Mouse (Mus musculus): ENCODE measurements around the gene Csrnp2. TPM values are rescaled to one million over a fixed set of nuclear protein-coding genes. Genes with fewer than 3 reads are reported as not detected.

The Csrnp2 gene
- polyA plus RNA-seq, 1 experiment from 2014 or later, result 46.5 TPM

GRCm38 (mm10) chr15:100452486-100452885 is 42.8 kb downstream of the Csrnp2 start:
- Histone ChIP-seq H3K27me3 (no peaks in the 10 kb centered on the region), H3K9me3 (no peaks in the 10 kb centered on the region), H3K27ac (replicated peaks) (no peak overlapping the region), H3K36me3 (no peaks in the 10 kb centered on the region), H3K4me1 (replicated peaks) (no peaks in the 10 kb centered on the region; the same call in 1 of the 2 replicates), H3K4me3 (no peak overlapping the region), H3K4me2 (no peak overlapping the region), H3K9ac (no peak overlapping the region)
- no peak for ATAC-seq (ENCODE audit: low FRiP score, low read depth)
- WGBS, result 78% methylated on average over 11 of the region's 11 CpGs

- no peak overlapping the region for H3K4me2 ChIP-seq
- H3K9me3 ChIP-seq, result no peaks in the 10 kb centered on the region
- no peaks in the 10 kb centered on the region for H3K36me3 ChIP-seq
- no peaks in the 10 kb centered on the region for H3K27me3 ChIP-seq
- no peak overlapping the region for H3K9ac ChIP-seq
- ATAC-seq (ENCODE audit: low FRiP score, low read depth), result no peak
- 55% methylated on average over 16 of the region's 16 CpGs for WGBS
- no peak overlapping the region for H3K27ac ChIP-seq (replicated peaks)
- H3K4me3 ChIP-seq, result no peak overlapping the region
- H3K4me1 ChIP-seq (replicated peaks), result no peaks in the 10 kb centered on the region
These were observed 44.0 kb downstream of the Csrnp2 start for GRCm38 (mm10) chr15:100451245-100451644.

GRCm38 (mm10) chr15:100449495-100449894 is 45.8 kb downstream of the Csrnp2 start:
- Histone ChIP-seq H3K9ac (no peak overlapping the region), H3K9me3 (no peaks in the 10 kb centered on the region), H3K36me3 (no peaks in the 10 kb centered on the region), H3K27ac (replicated peaks) (no peak overlapping the region), H3K4me3 (no peak overlapping the region), H3K4me1 (replicated peaks) (peaks cover 1% of the 10 kb centered on the region; the same call in 1 of the 2 replicates), H3K4me2 (no peak overlapping the region), H3K27me3 (no peaks in the 10 kb centered on the region)
- no peak for ATAC-seq (ENCODE audit: low FRiP score, low read depth)
- 86% methylated on average over 3 of the region's 3 CpGs for WGBS

- Histone ChIP-seq H3K9ac (no peak overlapping the region), H3K9me3 (no peaks in the 10 kb centered on the region), H3K36me3 (no peaks in the 10 kb centered on the region), H3K4me1 (replicated peaks) (peaks cover 10% of the 10 kb centered on the region), H3K4me2 (no peak overlapping the region), H3K27ac (replicated peaks) (no peak overlapping the region), H3K27me3 (no peaks in the 10 kb centered on the region), H3K4me3 (no peak overlapping the region)
- no peak for ATAC-seq (ENCODE audit: low FRiP score, low read depth)
- 72% methylated on average over 4 of the region's 4 CpGs for WGBS
These were observed 46.7 kb downstream of the Csrnp2 start for GRCm38 (mm10) chr15:100448572-100448971.

DNA sequence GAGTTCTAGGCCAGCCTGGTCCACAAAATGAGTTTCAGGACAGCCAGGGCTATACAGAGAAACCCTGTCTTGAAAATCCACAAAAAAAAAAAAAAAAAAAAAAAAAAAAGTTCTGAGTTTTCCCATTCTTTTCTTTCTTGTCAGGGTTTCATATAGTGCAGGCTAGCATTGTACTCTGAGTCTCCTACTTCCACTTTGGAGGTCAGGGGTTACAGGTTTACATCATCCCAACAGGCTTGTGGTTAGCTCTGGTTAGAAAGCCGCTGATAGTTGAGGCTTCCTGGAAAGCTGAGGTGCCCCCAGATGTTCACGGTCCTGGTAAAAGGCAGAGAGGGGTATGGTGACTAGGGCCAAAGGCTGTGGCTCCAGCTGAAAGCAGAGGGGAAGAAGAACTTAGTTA is 48.4 kb downstream of the Csrnp2 start:
- 97% methylated on average over 2 of the region's 2 CpGs for WGBS
- Histone ChIP-seq H3K27me3 (no peaks in the 10 kb centered on the region), H3K4me3 (no peak overlapping the region), H3K4me1 (replicated peaks) (peaks cover 13% of the 10 kb centered on the region), H3K27ac (replicated peaks) (no peak overlapping the region), H3K9ac (no peak overlapping the region), H3K4me2 (no peak overlapping the region), H3K36me3 (no peaks in the 10 kb centered on the region), H3K9me3 (no peaks in the 10 kb centered on the region)
- ATAC-seq (ENCODE audit: low FRiP score, low read depth), result no peak

GRCm38 (mm10) chr15:100443126-100443922 is 52.0 kb downstream of the Csrnp2 start:
- WGBS, result 7% methylated on average over 20 of the region's 31 CpGs
- no peaks in the 10 kb centered on the region for H3K27me3 ChIP-seq
- H3K4me2 ChIP-seq, result peak overlapping the region; percentile 60
- H3K9me3 ChIP-seq, result no peaks in the 10 kb centered on the region
- H3K36me3 ChIP-seq, result no peaks in the 10 kb centered on the region
- peaks cover 13% of the 10 kb centered on the region for H3K4me1 ChIP-seq (replicated peaks)
- peak overlapping the region; percentile 35 for H3K4me3 ChIP-seq
- ATAC-seq (ENCODE audit: low FRiP score, low read depth), result peak; percentile 98
- peak overlapping the region; percentile 37 for H3K9ac ChIP-seq
- peak overlapping the region; percentile 84 for H3K27ac ChIP-seq (replicated peaks)

- H3K36me3 ChIP-seq, result no peaks in the 10 kb centered on the region
- no peak for ATAC-seq (ENCODE audit: low FRiP score, low read depth)
These were observed 58.8 kb downstream of the Csrnp2 start for GRCm38 (mm10) chr15:100436518-100436917.

GRCm38 (mm10) chr15:100436112-100436511 is 59.2 kb downstream of the Csrnp2 start:
- Histone ChIP-seq H3K9me3 (no peaks in the 10 kb centered on the region), H3K4me3 (no peak overlapping the region), H3K4me2 (no peak overlapping the region), H3K4me1 (replicated peaks) (no peaks in the 10 kb centered on the region), H3K36me3 (no peaks in the 10 kb centered on the region), H3K27ac (replicated peaks) (no peak overlapping the region), H3K9ac (no peak overlapping the region), H3K27me3 (no peaks in the 10 kb centered on the region)
- 88% methylated on average over 4 of the region's 4 CpGs for WGBS
- no peak for ATAC-seq (ENCODE audit: low FRiP score, low read depth)

More at GRCm38 (mm10) chr15:100436518-100436917, 58.8 kb downstream of the Csrnp2 start:
- no peak overlapping the region for H3K9ac ChIP-seq
- H3K4me2 ChIP-seq, result no peak overlapping the region
- H3K27me3 ChIP-seq, result no peaks in the 10 kb centered on the region
- H3K9me3 ChIP-seq, result no peaks in the 10 kb centered on the region
- no peak overlapping the region for H3K4me3 ChIP-seq
- WGBS, result 68% methylated on average over 10 of the region's 10 CpGs
- no peaks in the 10 kb centered on the region for H3K4me1 ChIP-seq (replicated peaks)
- no peak overlapping the region for H3K27ac ChIP-seq (replicated peaks)

DNA sequence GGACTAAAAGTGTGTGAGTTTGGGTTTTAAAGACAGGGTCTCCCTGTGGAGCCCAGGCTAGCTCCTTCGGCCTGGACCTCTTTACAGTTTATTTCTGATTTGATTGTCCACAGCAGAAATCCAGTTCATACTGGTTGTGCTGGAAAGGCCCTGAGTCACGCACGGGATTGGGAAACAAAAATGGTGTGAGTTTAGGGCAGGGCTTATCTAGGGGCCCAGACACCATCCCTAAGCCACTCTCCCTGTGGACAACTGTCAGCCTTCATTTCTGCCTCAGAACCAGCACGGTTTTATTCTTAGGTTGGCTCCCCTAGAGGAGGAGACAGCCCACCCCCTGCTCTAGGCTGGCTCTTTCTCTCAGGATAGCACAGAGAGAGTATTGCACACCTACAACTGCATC is 62.1 kb downstream of the Csrnp2 start:
- Histone ChIP-seq H3K4me1 (replicated peaks) (no peaks in the 10 kb centered on the region), H3K4me3 (no peak overlapping the region), H3K9me3 (no peaks in the 10 kb centered on the region), H3K36me3 (no peaks in the 10 kb centered on the region), H3K4me2 (no peak overlapping the region), H3K27ac (replicated peaks) (no peak overlapping the region), H3K27me3 (no peaks in the 10 kb centered on the region), H3K9ac (no peak overlapping the region)
- no peak for ATAC-seq (ENCODE audit: low FRiP score, low read depth)
- 76% methylated on average over 4 of the region's 4 CpGs for WGBS

DNA sequence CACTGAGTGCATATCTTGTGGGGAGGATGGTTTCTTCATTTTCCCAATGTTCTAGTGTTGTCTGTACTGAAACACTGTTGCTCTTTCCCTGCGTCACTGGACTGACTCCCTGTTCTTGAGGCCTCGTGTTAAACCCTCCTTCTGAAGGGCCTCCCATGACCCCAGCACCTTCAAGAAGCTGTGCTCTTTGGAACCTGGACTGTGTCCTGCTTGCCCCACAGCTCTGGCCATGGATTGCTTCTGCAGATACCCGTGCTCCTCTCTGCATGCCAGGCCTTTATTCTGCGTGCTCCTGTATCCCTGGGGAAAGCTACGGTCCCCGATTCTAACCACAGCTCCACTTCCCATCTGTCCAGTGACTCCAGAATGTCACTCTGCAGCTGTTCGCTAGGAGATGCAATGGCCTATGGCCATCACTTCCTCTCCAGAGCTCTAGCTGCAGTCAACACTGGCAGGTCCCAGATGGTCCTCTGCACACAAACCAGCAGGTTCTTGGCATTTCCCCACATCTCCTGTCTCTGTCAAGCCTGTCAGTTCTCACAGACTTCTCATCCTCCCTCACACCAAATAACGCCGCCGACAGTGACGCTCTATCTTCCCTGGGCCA is 65.2 kb downstream of the Csrnp2 start:
- Histone ChIP-seq H3K36me3 (no peaks in the 10 kb centered on the region), H3K27ac (replicated peaks) (peak overlapping the region; percentile 39; the same call in 1 of the 2 replicates), H3K9me3 (no peaks in the 10 kb centered on the region), H3K4me2 (no peak overlapping the region), H3K9ac (no peak overlapping the region), H3K4me1 (replicated peaks) (no peaks in the 10 kb centered on the region), H3K4me3 (no peak overlapping the region), H3K27me3 (peaks cover 12% of the 10 kb centered on the region)
- peak; percentile 48; the same call in 1 of the 2 replicates for ATAC-seq (ENCODE audit: low FRiP score, low read depth)
- 60% methylated on average over 11 of the region's 11 CpGs for WGBS

Measured in hindbrain, embryonic 15.5 days (tissue).